Mouse (Mus musculus) kidney, embryonic 16.5 days (tissue): ENCODE measurements around the gene Fam204a. TPM values are rescaled to one million over a fixed set of nuclear protein-coding genes. Genes with fewer than 3 reads are reported as not detected.

Source experiments
- ATAC-seq: fragments of 200-750 bp; cut with Nextera tagmentation; 2 replicates; pipeline ENCODE4 v1.8.0; 2017; ENCODE audit warnings: moderate TSS enrichment; ENCODE audit not compliant: low FRiP score, low TSS enrichment
- H3K27ac ChIP-seq: fragments of 300-500 bp; sonication (generic); 2 replicates; pipeline ENCODE4 v1.5.1; 2014; ENCODE audit warnings: low read length
- H3K27me3 ChIP-seq: fragments of 300-500 bp; sonication (generic); 2 replicates; pipeline ENCODE4 v1.6.1; 2014; ENCODE audit warnings: low read length, control low read depth, mixed read lengths; ENCODE audit not compliant: insufficient read depth
- H3K36me3 ChIP-seq: fragments of 300-500 bp; sonication (generic); 2 replicates; pipeline ENCODE4 v1.6.1; 2014; ENCODE audit warnings: low read length, control low read depth, mixed read lengths; ENCODE audit not compliant: insufficient read depth
- H3K4me1 ChIP-seq: fragments of 300-500 bp; sonication (generic); 2 replicates; pipeline ENCODE4 v1.6.1; 2014; ENCODE audit warnings: low read length, control low read depth, mixed read lengths; ENCODE audit not compliant: insufficient read depth
- H3K4me2 ChIP-seq: fragments of 300-500 bp; sonication (generic); replicated peaks from 2 replicates; pipeline ENCODE4 v1.6.1; 2014; ENCODE audit warnings: low read depth, low read length
- H3K4me3 ChIP-seq: fragments of 300-500 bp; sonication (generic); 2 replicates; pipeline ENCODE4 v1.5.1; 2014; ENCODE audit warnings: mild to moderate bottlenecking, low read length
- H3K9ac ChIP-seq: fragments of 300-500 bp; sonication (generic); replicated peaks from 2 replicates; pipeline ENCODE4 v1.6.1; 2014; ENCODE audit warnings: low read length
- H3K9me3 ChIP-seq: fragments of 300-500 bp; sonication (generic); 2 replicates; pipeline ENCODE4 v1.6.1; 2016; ENCODE audit warnings: low read length, control low read depth
- WGBS: fragments of 180-500 bp; shearing (Covaris S2); extraction: QIAGEN DNeasy Blood & Tissue Kit; methylation state at CpG from one replicate; pipeline ENCODE4 v1.1.7; 2014; 5-methylcytosine and 5-hydroxymethylcytosine counted together
- polyA plus RNA-seq: library from polyadenylated mRNA; unstranded; fragments of >200 nt; fragmentation: Nextera tagmentation; extraction: Ambion mirVana; gene quantifications from 2 replicates; pipeline ENCODE4 v1.2.1, GENCODE M21; 2015

Gene Fam204a
- polyA plus RNA-seq, 1 experiment from 2014 or later, result 46.1 TPM

- Histone ChIP-seq H3K36me3 (no peaks in the 10 kb centered on the region), H3K9me3 (0 out of 2 replicates have a peak, but pooled peaks cover 2% of the 10 kb centered on the region), H3K4me3 (no peak overlapping the region), H3K27me3 (no peaks in the 10 kb centered on the region), H3K4me2 (no peak overlapping the region), H3K9ac (no peak overlapping the region), H3K4me1 (no peaks in the 10 kb centered on the region), H3K27ac (no peak overlapping the region)
- ATAC-seq, result no peak
- WGBS, result 93% methylated on average over 1 of the region's 1 CpGs
These were observed 44.3 kb downstream of the Fam204a start for GRCm38 (mm10) chr19:60182171-60182570.

DNA sequence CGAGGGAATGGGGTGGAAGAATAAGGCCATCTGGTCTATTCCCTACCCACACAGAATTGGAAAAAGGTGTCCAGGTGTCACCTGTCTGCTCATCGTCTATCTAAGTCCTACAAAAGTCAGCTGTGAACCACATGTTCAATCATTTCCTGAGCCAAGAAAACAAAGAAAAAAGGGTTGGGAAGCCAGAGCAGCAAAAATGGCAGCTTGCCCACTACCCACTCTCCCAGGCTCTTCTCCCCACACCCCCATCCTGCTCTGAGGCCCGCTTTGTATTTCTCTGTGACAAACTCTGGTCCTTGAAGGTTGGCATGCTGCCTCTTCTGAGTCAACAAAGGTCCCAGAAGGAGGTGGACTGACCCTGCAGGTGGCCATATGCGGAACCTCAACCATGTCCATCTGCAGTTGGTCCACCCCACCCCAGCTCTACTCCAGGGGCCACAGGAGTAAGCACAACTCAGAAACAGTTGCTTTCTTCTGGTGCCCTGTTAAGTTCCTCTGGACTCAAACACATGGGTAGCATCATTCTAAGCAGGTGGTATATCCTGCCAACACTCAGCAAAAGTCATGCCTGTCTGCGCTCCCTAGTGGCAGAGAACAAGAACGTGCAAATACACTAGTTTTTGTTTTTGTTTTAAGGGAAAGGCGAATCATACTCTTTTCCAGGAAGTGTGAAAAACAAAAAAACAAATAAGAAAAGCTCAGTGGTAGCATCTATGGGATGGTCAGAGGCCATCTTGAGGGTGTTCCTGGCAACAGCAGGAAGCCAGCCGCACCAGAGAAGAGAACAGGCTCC, 47.5 kb downstream of the Fam204a start:
- Histone ChIP-seq H3K9me3 (0 out of 2 replicates have a peak, but pooled peaks cover 2% of the 10 kb centered on the region), H3K9ac (no peak overlapping the region), H3K4me3 (no peak overlapping the region), H3K27me3 (no peaks in the 10 kb centered on the region), H3K4me1 (no peaks in the 10 kb centered on the region), H3K36me3 (no peaks in the 10 kb centered on the region), H3K4me2 (no peak overlapping the region), H3K27ac (no peak overlapping the region)
- ATAC-seq, result no peak
- 84% methylated on average over 8 of the region's 8 CpGs for WGBS

GRCm38 (mm10) chr19:60165417-60165816, 61.1 kb downstream of the Fam204a start:
- no peaks in the 10 kb centered on the region for H3K36me3 ChIP-seq
- H3K27me3 ChIP-seq, result no peaks in the 10 kb centered on the region; the same call in 1 of the 2 replicates
- no peak overlapping the region for H3K9ac ChIP-seq
- 32% methylated on average over 2 of the region's 2 CpGs for WGBS
- peaks cover 11% of the 10 kb centered on the region for H3K4me1 ChIP-seq
- H3K9me3 ChIP-seq, result no peaks in the 10 kb centered on the region
- ATAC-seq, result no peak
- no peak overlapping the region for H3K4me3 ChIP-seq
- no peak overlapping the region for H3K4me2 ChIP-seq
- H3K27ac ChIP-seq, result peak overlapping the region; percentile 47; the same call in 1 of the 2 replicates

GRCm38 (mm10) chr19:60160611-60161274, 65.8 kb downstream of the Fam204a start:
- no peak overlapping the region for H3K27ac ChIP-seq
- 14% methylated on average over 20 of the region's 20 CpGs for WGBS
- H3K9ac ChIP-seq, result no peak overlapping the region
- no peaks in the 10 kb centered on the region for H3K9me3 ChIP-seq
- H3K4me1 ChIP-seq, result peaks cover 12% of the 10 kb centered on the region; the same call in 1 of the 2 replicates
- no peaks in the 10 kb centered on the region; the same call in 1 of the 2 replicates for H3K27me3 ChIP-seq
- peak overlapping the region; percentile 43 for H3K4me2 ChIP-seq
- ATAC-seq, result no peak
- H3K4me3 ChIP-seq, result peak overlapping the region; percentile 12
- no peaks in the 10 kb centered on the region for H3K36me3 ChIP-seq

DNA sequence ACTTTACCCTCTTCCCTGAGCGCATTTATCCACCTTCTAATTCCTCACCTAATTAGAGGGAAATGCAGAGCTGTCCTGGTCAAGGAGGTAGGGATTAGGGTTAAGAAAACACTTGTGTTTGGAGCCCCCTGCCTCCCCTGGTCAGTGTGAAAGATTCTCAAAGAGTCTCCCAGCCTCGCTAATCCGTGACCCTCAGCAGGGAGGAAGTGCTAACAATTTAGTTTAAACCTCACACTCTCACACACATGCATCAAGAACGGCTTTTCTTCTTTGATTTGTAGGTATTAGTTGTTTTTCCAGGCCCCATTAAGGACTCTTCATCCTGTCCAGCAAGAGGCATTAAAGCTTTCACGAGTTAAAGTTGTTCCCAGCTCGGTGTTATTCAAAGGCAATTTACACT, 66.7 kb downstream of the Fam204a start:
- Histone ChIP-seq H3K27ac (no peak overlapping the region), H3K4me1 (peaks cover 6% of the 10 kb centered on the region; the same call in 1 of the 2 replicates), H3K4me2 (0 out of 2 replicates have a peak overlapping the region, but pooled peaks have one; percentile 2), H3K36me3 (no peaks in the 10 kb centered on the region), H3K27me3 (no peaks in the 10 kb centered on the region; the same call in 1 of the 2 replicates), H3K4me3 (no peak overlapping the region), H3K9ac (no peak overlapping the region), H3K9me3 (no peaks in the 10 kb centered on the region)
- no peak for ATAC-seq
- 12% methylated on average over 6 of the region's 6 CpGs for WGBS

DNA sequence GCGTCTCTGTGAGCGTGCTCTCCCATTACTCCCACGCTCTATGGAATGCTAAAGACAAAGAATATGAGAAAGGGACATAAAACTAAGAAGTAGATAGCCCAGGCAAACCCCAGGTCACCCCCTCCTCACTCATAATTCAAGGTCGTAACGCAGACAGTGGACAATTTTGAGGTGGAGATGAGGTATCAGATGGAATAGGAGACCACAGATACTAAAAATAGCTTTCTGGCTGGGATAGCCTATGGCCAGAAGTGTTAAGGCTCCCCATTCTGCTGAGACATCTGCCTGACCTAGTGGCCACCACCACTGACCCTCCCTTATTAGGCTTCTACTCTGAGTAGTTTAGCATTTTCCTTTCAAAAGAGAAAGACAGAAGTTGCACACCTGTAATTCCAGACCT, 71.2 kb downstream of the Fam204a start:
- Histone ChIP-seq H3K9me3 (no peaks in the 10 kb centered on the region), H3K9ac (no peak overlapping the region), H3K4me1 (peaks cover under 1% of the 10 kb centered on the region; the same call in 1 of the 2 replicates), H3K4me3 (no peak overlapping the region), H3K4me2 (no peak overlapping the region), H3K27me3 (no peaks in the 10 kb centered on the region; the same call in 1 of the 2 replicates), H3K27ac (no peak overlapping the region), H3K36me3 (no peaks in the 10 kb centered on the region)
- no peak for ATAC-seq
- WGBS, result 38% methylated on average over 5 of the region's 5 CpGs

- no peak overlapping the region for H3K4me3 ChIP-seq
- no peak for ATAC-seq
- H3K9me3 ChIP-seq, result no peaks in the 10 kb centered on the region
- 72% methylated on average over 1 of the region's 1 CpGs for WGBS
- no peak overlapping the region for H3K27ac ChIP-seq
- H3K4me1 ChIP-seq, result peaks cover 14% of the 10 kb centered on the region
- H3K27me3 ChIP-seq, result peaks cover 3% of the 10 kb centered on the region; the same call in 1 of the 2 replicates
- no peak overlapping the region for H3K4me2 ChIP-seq
- H3K36me3 ChIP-seq, result no peaks in the 10 kb centered on the region
- no peak overlapping the region for H3K9ac ChIP-seq
These were observed 73.4 kb downstream of the Fam204a start for GRCm38 (mm10) chr19:60153096-60153495.

DNA sequence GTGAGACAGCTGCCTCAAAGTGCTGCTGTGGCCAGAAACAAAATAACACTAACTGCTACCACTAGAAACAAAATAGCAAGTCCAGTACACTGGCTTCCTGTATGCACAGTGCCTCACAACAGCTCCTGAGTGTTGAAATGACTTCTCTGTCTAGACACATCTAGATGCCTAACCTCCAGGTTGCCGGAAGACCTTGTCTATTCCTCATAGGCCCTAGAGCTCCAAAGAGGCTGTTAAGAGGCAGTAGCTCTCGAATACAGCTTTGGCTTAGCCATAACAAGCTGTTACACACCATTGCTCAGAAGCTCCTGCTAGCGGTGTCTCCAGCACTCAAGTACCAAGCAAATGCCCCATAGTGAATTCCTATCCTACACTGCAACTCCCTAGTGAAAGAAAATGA, 76.4 kb downstream of the Fam204a start:
- H3K9ac ChIP-seq, result no peak overlapping the region
- ATAC-seq, result no peak
- H3K4me3 ChIP-seq, result no peak overlapping the region

GRCm38 (mm10) chr19:60149078-60149960, 77.2 kb downstream of the Fam204a start:
- 12% methylated on average over 13 of the region's 13 CpGs for WGBS
- peak overlapping the region; percentile 31 for H3K4me2 ChIP-seq

More for the DNA sequence above, 76.4 kb downstream of the Fam204a start:
- Histone ChIP-seq H3K9me3 (no peaks in the 10 kb centered on the region), H3K36me3 (no peaks in the 10 kb centered on the region), H3K4me2 (no peak overlapping the region), H3K27ac (no peak overlapping the region), H3K27me3 (peaks cover 20% of the 10 kb centered on the region), H3K4me1 (peaks cover 29% of the 10 kb centered on the region)
- 65% methylated on average over 3 of the region's 3 CpGs for WGBS

More at GRCm38 (mm10) chr19:60149078-60149960, 77.2 kb downstream of the Fam204a start:
- Histone ChIP-seq H3K36me3 (no peaks in the 10 kb centered on the region), H3K9me3 (no peaks in the 10 kb centered on the region), H3K27ac (0 out of 2 replicates have a peak overlapping the region, but pooled peaks have one; percentile 25), H3K4me1 (peaks cover 32% of the 10 kb centered on the region), H3K4me3 (no peak overlapping the region), H3K27me3 (peaks cover 23% of the 10 kb centered on the region), H3K9ac (0 out of 2 replicates have a peak overlapping the region, but pooled peaks have one; percentile 10)
- ATAC-seq, result 0 out of 2 replicates have a peak, but pooled peaks have one; percentile 28
